Mouse (Mus musculus): ENCODE data around the gene Polr3b. TPM values are rescaled to one million over a fixed set of nuclear protein-coding genes. Genes with fewer than 3 reads are reported as not detected.

The Polr3b gene
- polyA plus RNA-seq, 2 experiments: 10.6 to 13.5 TPM

DNA sequence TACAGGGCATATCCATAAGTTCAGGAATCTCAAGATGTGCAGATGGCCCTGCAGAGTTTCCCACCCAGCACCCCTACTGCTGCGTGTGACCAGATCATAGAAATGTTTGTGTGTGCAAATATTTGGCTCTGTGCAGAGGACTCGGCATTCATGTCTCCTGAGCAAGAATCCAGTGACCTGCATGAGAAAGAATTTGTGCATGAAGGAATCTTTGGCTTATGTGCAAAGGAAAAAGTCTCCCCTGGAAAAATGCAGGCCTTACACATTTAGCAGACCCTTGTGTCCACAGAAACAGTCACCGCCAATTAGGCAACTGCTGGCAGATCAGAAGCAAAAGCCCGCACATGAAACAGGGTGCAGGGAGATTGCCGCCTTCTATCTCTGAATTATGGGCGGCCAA, 111.4 kb downstream of the Polr3b start:
- Histone ChIP-seq H3K4me1 (ENCODE audit: control insufficient read depth, insufficient read depth, low read length) (peaks cover 12% of the 10 kb centered on the region), H3K4me2 (replicated peaks; ENCODE audit: low read depth, low read length, severe bottlenecking) (no peak overlapping the region), H3K4me3 (replicated peaks; ENCODE audit: low read length) (no peak overlapping the region), H3K27ac (replicated peaks; ENCODE audit: low read depth, low read length) (no peak overlapping the region), H3K36me3 (ENCODE audit: control insufficient read depth, insufficient read depth, low read length) (no peaks in the 10 kb centered on the region), H3K27me3 (ENCODE audit: control insufficient read depth, insufficient read depth, low read length) (no peaks in the 10 kb centered on the region), H3K9ac (ENCODE audit: low read depth, low read length, severe bottlenecking) (no peak overlapping the region), H3K9me3 (ENCODE audit: control insufficient read depth, low read length) (no peaks in the 10 kb centered on the region)
- WGBS: 32% methylated on average over 6 of the region's 6 CpGs
- no peak for TF ChIP-seq POLR2A (IDR thresholded peaks at IDR 0.05; ENCODE audit: borderline replicate concordance, extremely low read depth, insufficient read depth, insufficient read length)
- no peak for ATAC-seq (ENCODE audit: low FRiP score, low read depth)
- no peak for DNase-seq (ENCODE audit: low spot score)

DNA sequence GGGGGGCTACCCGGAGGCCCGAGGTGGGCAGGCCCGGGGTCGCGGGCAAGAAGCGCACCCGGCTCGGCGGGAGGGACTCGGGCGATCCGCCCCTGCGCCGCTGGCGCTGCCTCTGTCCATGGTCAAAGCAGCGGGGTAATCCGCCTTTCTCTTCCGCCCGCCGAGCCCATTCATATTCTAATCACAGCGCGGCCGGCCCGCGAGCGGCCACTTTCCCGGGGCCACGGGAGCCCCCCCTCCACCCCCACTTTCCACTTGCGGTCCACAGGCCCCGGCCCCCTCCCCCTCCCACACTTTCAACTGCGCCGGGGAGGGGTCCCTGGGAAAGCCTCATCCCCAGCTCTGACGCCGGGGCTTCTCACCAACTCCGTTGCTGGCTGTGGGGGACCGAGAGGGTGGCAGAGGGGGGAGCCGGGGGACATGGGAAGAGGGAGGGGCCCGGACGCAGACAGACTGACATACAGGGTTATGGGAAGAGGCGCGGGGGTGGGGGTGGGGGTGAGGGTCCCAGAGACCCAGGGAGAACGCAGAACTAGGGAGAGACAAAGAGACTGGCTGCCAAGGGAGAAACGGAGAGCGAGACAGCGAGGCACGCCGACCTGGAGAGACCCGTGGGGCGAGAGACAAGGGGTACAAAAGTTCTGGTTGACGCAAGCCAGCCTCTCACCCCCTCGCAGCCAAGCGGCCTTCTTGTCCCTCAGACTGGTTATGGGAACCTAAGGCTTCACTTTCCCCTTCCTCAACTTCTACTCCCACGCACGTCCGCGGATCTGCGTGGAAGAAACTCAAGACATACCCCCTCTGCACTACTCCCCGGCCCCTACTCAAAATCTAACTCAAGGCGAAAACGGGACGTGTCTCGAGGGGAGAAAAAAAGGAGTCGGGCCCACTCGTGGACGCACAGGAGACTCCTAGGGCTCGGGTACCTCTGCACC, 133.0 kb downstream of the Polr3b start:
- ATAC-seq (ENCODE audit: low FRiP score, low read depth): no peak; the same call in 1 of the 2 replicates
- no peak for TF ChIP-seq POLR2A (IDR thresholded peaks at IDR 0.05; ENCODE audit: borderline replicate concordance, extremely low read depth, insufficient read depth, insufficient read length)
- Histone ChIP-seq H3K9me3 (ENCODE audit: control insufficient read depth, low read length) (no peaks in the 10 kb centered on the region), H3K9ac (ENCODE audit: low read depth, low read length, severe bottlenecking) (peak overlapping the region; percentile 31; the same call in 1 of the 2 replicates), H3K4me1 (ENCODE audit: control insufficient read depth, insufficient read depth, low read length) (peaks cover 16% of the 10 kb centered on the region; the same call in 1 of the 2 replicates), H3K27ac (replicated peaks; ENCODE audit: low read depth, low read length) (no peak overlapping the region), H3K36me3 (ENCODE audit: control insufficient read depth, insufficient read depth, low read length) (no peaks in the 10 kb centered on the region), H3K27me3 (ENCODE audit: control insufficient read depth, insufficient read depth, low read length) (peaks cover 88% of the 10 kb centered on the region), H3K4me2 (replicated peaks; ENCODE audit: low read depth, low read length, severe bottlenecking) (peak overlapping the region; percentile 50), H3K4me3 (replicated peaks; ENCODE audit: low read length) (peak overlapping the region; percentile 33)
- under 1% methylated on average over 41 of the region's 66 CpGs for WGBS
- DNase-seq (ENCODE audit: low spot score): peak; percentile 46

DNA sequence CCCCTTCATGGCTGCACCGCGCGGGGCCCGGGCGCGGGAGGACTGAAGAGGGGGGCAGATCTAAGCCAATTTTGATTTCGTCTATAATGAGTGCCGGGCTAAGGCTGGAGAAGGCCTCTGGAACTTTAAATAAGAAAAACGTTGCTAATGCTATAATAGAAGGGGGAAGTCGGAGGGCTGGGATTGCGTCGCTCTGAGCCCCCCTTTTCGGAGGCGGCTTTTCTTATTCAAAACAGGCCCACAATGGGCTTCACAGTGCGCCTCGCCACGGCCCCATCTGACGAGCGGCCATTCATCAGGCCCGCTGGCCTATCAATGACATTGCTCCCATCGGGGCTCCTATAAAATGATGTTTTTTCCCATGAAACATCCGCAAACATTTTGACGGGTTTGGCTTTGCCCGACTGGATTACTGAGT, 133.7 kb downstream of the Polr3b start, which contains the start of gene Rfx4:
Gene Rfx4 (plus strand): TSS at position 277 of the 418 bp plus-strand sequence.
- Histone ChIP-seq H3K9ac (ENCODE audit: low read depth, low read length, severe bottlenecking) (peak within 1 kb of the TSS; percentile 31; the same call in 1 of the 2 replicates), H3K27me3 (ENCODE audit: control insufficient read depth, insufficient read depth, low read length) (peaks cover 95% of the 10 kb centered on the region), H3K4me2 (replicated peaks; ENCODE audit: low read depth, low read length, severe bottlenecking) (peak within 1 kb of the TSS; percentile 50), H3K36me3 (ENCODE audit: control insufficient read depth, insufficient read depth, low read length) (no peaks in the 10 kb centered on the region), H3K27ac (replicated peaks; ENCODE audit: low read depth, low read length) (no peak within 1 kb of the TSS), H3K4me1 (ENCODE audit: control insufficient read depth, insufficient read depth, low read length) (peaks cover 20% of the 10 kb centered on the region), H3K4me3 (replicated peaks; ENCODE audit: low read length) (peak within 1 kb of the TSS; percentile 33), H3K9me3 (ENCODE audit: control insufficient read depth, low read length) (no peaks in the 10 kb centered on the region)
- TF ChIP-seq POLR2A (IDR thresholded peaks at IDR 0.05; ENCODE audit: borderline replicate concordance, extremely low read depth, insufficient read depth, insufficient read length): no peak
- DNase-seq (ENCODE audit: low spot score) (no peak), ATAC-seq (ENCODE audit: low FRiP score, low read depth) (no peak)
- WGBS: under 1% methylated on average over 24 of the region's 24 CpGs

DNA sequence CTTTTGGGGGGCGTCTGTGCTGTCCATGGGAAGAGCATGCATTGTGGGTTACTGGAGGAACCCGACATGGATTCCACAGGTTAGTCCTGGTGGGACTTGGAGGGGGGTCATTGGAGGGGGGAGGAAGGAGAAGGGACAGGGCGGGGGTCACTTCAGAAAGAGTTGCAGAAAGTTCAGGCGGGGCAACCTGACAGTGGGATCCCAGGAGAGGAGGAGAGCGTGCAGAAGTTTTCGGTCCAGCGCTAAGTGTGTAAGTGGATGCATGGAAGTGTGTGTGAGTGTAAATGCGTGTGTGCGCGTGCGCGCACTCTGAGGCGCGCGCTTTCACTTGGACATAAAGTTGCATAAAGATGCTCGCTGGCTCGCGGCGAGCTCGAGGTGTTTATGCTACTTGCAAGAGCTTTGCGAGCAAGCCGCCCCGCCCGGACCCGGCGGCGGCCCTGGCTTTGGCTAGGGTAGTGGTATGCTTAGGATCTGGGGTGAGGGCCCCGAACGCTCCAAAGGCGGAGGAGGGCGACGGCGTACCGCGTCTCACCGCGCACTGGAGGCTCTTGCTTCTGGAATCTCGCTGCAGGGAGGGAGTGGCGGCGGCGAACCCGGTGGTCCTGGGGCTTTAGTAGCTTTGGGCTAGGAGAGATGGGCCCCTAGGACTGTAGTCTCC, 134.5 kb downstream of the Polr3b start:
- DNase-seq (ENCODE audit: low spot score): no peak
- no peak overlapping the region for H3K27ac ChIP-seq (replicated peaks; ENCODE audit: low read depth, low read length)
- no peak for TF ChIP-seq POLR2A (IDR thresholded peaks at IDR 0.05; ENCODE audit: borderline replicate concordance, extremely low read depth, insufficient read depth, insufficient read length)
- peaks cover 20% of the 10 kb centered on the region for H3K4me1 ChIP-seq (ENCODE audit: control insufficient read depth, insufficient read depth, low read length)
- H3K27me3 ChIP-seq (ENCODE audit: control insufficient read depth, insufficient read depth, low read length): peaks cover 96% of the 10 kb centered on the region
- H3K4me2 ChIP-seq (replicated peaks; ENCODE audit: low read depth, low read length, severe bottlenecking): peak overlapping the region; percentile 50
- no peaks in the 10 kb centered on the region for H3K36me3 ChIP-seq (ENCODE audit: control insufficient read depth, insufficient read depth, low read length)
- no peak for ATAC-seq (ENCODE audit: low FRiP score, low read depth)
- peak overlapping the region; percentile 33 for H3K4me3 ChIP-seq (replicated peaks; ENCODE audit: low read length)
- no peaks in the 10 kb centered on the region for H3K9me3 ChIP-seq (ENCODE audit: control insufficient read depth, low read length)
- no peak overlapping the region for H3K9ac ChIP-seq (ENCODE audit: low read depth, low read length, severe bottlenecking)
- WGBS: under 1% methylated on average over 42 of the region's 42 CpGs
